Mouse (Mus musculus) spleen, postnatal 0 days (tissue): ENCODE measurements around the gene Adcy3. TPM values are rescaled to one million over a fixed set of nuclear protein-coding genes. Genes with fewer than 3 reads are reported as not detected.

Source experiments
- polyA plus RNA-seq: library from polyadenylated mRNA; unstranded; fragments of >200 nt; fragmentation: Nextera tagmentation; extraction: Ambion mirVana; gene quantifications from 2 replicates; pipeline ENCODE4 v1.2.1, GENCODE M21; 2015

Adcy3 gene
- 1.6 and 2.7 TPM in 2 replicates for polyA plus RNA-seq

DNA sequence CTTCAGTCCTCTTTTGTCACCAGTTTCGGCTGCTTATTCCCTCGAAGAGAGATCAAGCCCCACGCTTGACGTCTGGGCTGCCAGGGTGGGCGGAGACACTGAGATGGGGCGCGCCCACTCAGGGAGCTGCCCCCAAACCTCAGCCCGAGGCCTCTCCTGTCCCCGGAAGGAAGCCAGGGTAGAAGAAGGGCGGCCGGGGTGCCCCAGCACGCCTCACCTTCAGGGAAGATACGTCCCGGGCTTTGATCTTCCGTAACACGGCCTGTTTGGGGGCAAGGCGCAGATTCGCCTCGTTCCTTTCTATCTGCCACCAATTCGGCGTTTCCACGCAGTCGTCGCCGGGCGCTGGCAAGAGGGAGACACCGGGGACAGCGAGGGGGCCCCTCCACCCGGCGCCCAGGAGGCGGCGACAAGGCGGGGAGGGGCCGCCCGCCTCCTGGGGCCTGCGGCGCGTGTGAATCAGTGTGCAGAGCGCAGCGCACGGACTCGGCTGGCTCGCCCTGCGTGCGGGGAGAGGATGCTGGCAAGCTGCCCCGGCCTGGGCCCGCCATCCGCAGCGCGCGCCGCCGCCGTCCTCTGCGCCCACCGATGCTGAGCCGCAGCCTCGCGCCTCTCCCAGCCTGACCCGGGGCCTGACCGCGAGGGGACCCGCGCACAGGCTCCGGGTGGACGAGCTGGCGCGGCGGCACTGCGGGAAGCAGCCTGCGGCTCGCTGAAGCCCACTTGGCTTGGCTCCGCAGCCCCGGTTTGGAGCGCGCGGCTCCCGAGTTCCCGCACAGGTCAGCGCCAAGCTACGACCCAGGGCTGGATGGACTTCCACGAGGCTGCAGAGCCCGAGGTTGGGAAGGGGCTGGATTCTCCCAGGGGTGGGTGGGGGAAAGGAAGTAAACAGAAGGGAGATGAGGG lies at the start of gene Adcy3:
Adcy3 (plus strand) TSS at position 163 of the 906 bp plus-strand sequence.

DNA sequence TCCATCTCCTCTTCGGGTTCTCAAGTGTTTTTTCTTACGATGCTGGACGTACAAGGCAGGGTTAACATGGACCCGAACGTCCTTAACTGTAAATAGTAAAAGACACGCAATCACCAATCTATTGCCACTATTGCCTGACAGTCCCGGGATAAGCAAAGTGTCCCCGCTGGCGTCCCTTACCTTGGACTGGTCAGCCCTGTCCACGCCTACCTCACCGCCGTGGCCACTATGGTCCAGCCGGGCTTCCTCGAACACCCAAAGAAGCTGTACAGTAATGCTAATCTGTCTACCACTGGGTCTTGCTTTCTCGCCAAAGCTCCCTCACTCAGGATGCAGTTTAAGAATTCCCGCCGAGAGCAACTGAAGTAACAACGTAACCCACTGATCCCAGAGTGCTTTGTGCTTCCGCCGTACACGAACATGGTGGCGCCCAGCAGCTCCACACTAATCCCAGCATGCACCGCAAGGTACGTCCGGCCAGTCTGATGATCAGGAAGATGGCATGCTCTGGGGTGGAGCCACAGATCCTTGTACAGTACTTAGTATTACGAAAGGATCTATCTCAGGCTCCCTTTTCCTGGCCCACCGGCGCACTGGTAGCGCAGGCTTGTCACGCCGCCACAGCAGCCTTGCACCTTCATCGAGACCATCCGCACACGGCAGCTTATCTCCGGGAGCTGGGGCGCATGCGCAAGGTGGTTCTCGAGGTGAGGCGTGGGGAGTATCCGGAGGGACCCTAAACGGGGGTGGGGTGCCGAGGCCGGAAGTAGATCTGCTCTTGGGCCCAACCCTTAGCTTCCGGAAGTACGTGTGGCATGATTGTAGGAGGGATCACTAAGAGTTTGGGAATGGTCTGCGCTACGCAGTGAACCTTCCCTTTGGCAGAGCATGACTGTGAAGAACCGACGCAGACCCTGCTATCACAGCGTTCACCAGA lies 100.9 kb downstream of the Adcy3 start, which contains the start of the genes Ptrhd1 and Cenpo:
Ptrhd1 (plus strand) TSS at position 456 of the 937 bp plus-strand sequence.
Cenpo (minus strand) TSS at position 723 of the 937 bp plus-strand sequence.

Other genes with a start within 250 kb of the Adcy3 start
- gene Pomc, start 178.2 kb upstream of the Adcy3 start, polyA plus RNA-seq = 0.46 and 1.1 TPM in 2 replicates
- gene Efr3b, start 94.2 kb upstream of the Adcy3 start, polyA plus RNA-seq = 0.72 and 1.2 TPM in 2 replicates
- gene Dnajc27, start 50.5 kb upstream of the Adcy3 start, polyA plus RNA-seq = 2.1 and 2.8 TPM in 2 replicates
- 3.9 and 4.4 TPM in 2 replicates for gene Ptrhd1, start 100.9 kb downstream of the Adcy3 start, polyA plus RNA-seq
- gene Cenpo, start 101.2 kb downstream of the Adcy3 start, polyA plus RNA-seq = 13.8 and 14.4 TPM in 2 replicates